Mouse (Mus musculus): ENCODE measurements around the gene Chd2.
A peak's percentile ranks its signal among the peaks of the same experiment; 100 is the strongest.

The Chd2 gene

GRCm38 (mm10) chr7:73434336-73434677 is 107.3 kb downstream of the Chd2 start:
- no peak for DNase-seq

GRCm38 (mm10) chr7:73433637-73434335 is 107.8 kb downstream of the Chd2 start:
- no peak for DNase-seq

- no peak for DNase-seq
These were observed 113.1 kb downstream of the Chd2 start for GRCm38 (mm10) chr7:73428525-73428924.

GRCm38 (mm10) chr7:73427794-73428193 is 113.8 kb downstream of the Chd2 start:
- DNase-seq, result no peak

GRCm38 (mm10) chr7:73426752-73427386 is 114.8 kb downstream of the Chd2 start:
- DNase-seq, result no peak

GRCm38 (mm10) chr7:73426235-73426634 is 115.4 kb downstream of the Chd2 start:
- no peak for DNase-seq

- no peak for DNase-seq
These were observed 116.2 kb downstream of the Chd2 start for GRCm38 (mm10) chr7:73425451-73425850.

- DNase-seq, result no peak
These were observed 116.9 kb downstream of the Chd2 start for GRCm38 (mm10) chr7:73424705-73425104.

- no peak for DNase-seq
These were observed 117.4 kb downstream of the Chd2 start for GRCm38 (mm10) chr7:73424243-73424642.

- DNase-seq, result no peak
These were observed 118.4 kb downstream of the Chd2 start for GRCm38 (mm10) chr7:73423236-73423635.

- peak; percentile 75 for DNase-seq
These were observed 119.2 kb downstream of the Chd2 start for GRCm38 (mm10) chr7:73422223-73423113.

- no peak for DNase-seq
These were observed 120.2 kb downstream of the Chd2 start for GRCm38 (mm10) chr7:73421278-73422015.

- no peak for DNase-seq
These were observed 120.8 kb downstream of the Chd2 start for GRCm38 (mm10) chr7:73420827-73421226.

- DNase-seq, result no peak
These were observed 122.3 kb downstream of the Chd2 start for GRCm38 (mm10) chr7:73419375-73419774.

- DNase-seq, result no peak
These were observed 127.4 kb downstream of the Chd2 start for GRCm38 (mm10) chr7:73414192-73414591.

GRCm38 (mm10) chr7:73412419-73412818 is 129.2 kb downstream of the Chd2 start:
- no peak for DNase-seq

GRCm38 (mm10) chr7:73411986-73412385 is 129.6 kb downstream of the Chd2 start:
- no peak for DNase-seq

- DNase-seq, result no peak
These were observed 130.1 kb downstream of the Chd2 start for GRCm38 (mm10) chr7:73411523-73411922.

- DNase-seq, result no peak
These were observed 136.1 kb downstream of the Chd2 start for GRCm38 (mm10) chr7:73405550-73405949.

- DNase-seq, result no peak
These were observed 138.1 kb downstream of the Chd2 start for GRCm38 (mm10) chr7:73403538-73403937.

- DNase-seq, result no peak
These were observed 139.0 kb downstream of the Chd2 start for GRCm38 (mm10) chr7:73402671-73403070.

GRCm38 (mm10) chr7:73402106-73402505 is 139.5 kb downstream of the Chd2 start:
- no peak for DNase-seq

Data from thymus, postnatal 4 days (tissue).